Mouse (Mus musculus) adrenal gland, postnatal 4 days (tissue): ENCODE measurements around the gene BC005537. TPM values are rescaled to one million over a fixed set of nuclear protein-coding genes. Genes with fewer than 3 reads are reported as not detected.

Experiments
- DNase-seq, 2 experiments: peaks; one replicate each; pipeline ENCODE4 v3.0.0; 2021 to 2022; ENCODE audit warnings: low spot score in 2 of 2, mixed read lengths in 2 of 2
- total RNA-seq, 2 experiments: library from RNA; stranded (reverse); gene quantifications; 2 replicates each; pipeline ENCODE4 v1.2.3; 2021

The BC005537 gene
- total RNA-seq, 2 experiments from 2014 or later = 169 to 181 TPM

- DNase-seq = no peak
Observed at GRCm38 (mm10) chr13:24839831-24840230, 38.4 kb downstream of the BC005537 start.

- no peak for DNase-seq
Observed at GRCm38 (mm10) chr13:24841702-24842101, 40.2 kb downstream of the BC005537 start.

- peak; percentile 23 to 28 for DNase-seq
Observed at GRCm38 (mm10) chr13:24844983-24845955, 43.8 kb downstream of the BC005537 start, which contains the start of gene D130043K22Rik. TSS of gene D130043K22Rik (plus strand) at chr13:24845135.

- no peak for DNase-seq
Observed at GRCm38 (mm10) chr13:24849318-24849717, 47.9 kb downstream of the BC005537 start.

- DNase-seq = no peak
Observed at GRCm38 (mm10) chr13:24851989-24852388, 50.5 kb downstream of the BC005537 start.

- no peak for DNase-seq
Observed at GRCm38 (mm10) chr13:24852570-24852969, 51.1 kb downstream of the BC005537 start.

- no peak for DNase-seq
Observed at GRCm38 (mm10) chr13:24859115-24859514, 57.7 kb downstream of the BC005537 start.

- no peak for DNase-seq
Observed at GRCm38 (mm10) chr13:24861084-24861483, 59.6 kb downstream of the BC005537 start.

- no peak for DNase-seq
Observed at GRCm38 (mm10) chr13:24862021-24862420, 60.6 kb downstream of the BC005537 start.

- DNase-seq = no peak
Observed at GRCm38 (mm10) chr13:24862520-24862919, 61.1 kb downstream of the BC005537 start.

Other genes with a start within 250 kb of the BC005537 start
- 1 to 10 TPM; 9.1 to 9.7 TPM for gene Ripor2, start 219.5 kb upstream of the BC005537 start, total RNA-seq
- not detected for gene Armh2, start 60.4 kb upstream of the BC005537 start, total RNA-seq
- gene Gmnn, start 39.7 kb upstream of the BC005537 start, total RNA-seq = 10 to 100 TPM; 29.1 to 31.7 TPM
- gene Acot13, start 29.9 kb downstream of the BC005537 start, total RNA-seq = 10 to 100 TPM; 49.6 to 58.0 TPM
- gene Tdp2, start 30.0 kb downstream of the BC005537 start, total RNA-seq = 10 to 100 TPM; 39.4 to 40.7 TPM
- 1 to 10 TPM; 1.0 to 1.6 TPM for gene D130043K22Rik, start 43.5 kb downstream of the BC005537 start, total RNA-seq
- 10 to 100 TPM; 20.3 to 22.0 TPM for gene Aldh5a1, start 136.0 kb downstream of the BC005537 start, total RNA-seq
- gene Gpld1, start 141.5 kb downstream of the BC005537 start, total RNA-seq = 10 to 100 TPM in 1 of 2 experiments, 1 to 10 TPM in 1; 2.9 to 13.4 TPM
- 10 to 100 TPM; 57.5 to 74.4 TPM for gene Mrs2, start 218.7 kb downstream of the BC005537 start, total RNA-seq